Comparison of ENCODE assay signal across 8 mouse cellular contexts in the genomic region with DNA sequence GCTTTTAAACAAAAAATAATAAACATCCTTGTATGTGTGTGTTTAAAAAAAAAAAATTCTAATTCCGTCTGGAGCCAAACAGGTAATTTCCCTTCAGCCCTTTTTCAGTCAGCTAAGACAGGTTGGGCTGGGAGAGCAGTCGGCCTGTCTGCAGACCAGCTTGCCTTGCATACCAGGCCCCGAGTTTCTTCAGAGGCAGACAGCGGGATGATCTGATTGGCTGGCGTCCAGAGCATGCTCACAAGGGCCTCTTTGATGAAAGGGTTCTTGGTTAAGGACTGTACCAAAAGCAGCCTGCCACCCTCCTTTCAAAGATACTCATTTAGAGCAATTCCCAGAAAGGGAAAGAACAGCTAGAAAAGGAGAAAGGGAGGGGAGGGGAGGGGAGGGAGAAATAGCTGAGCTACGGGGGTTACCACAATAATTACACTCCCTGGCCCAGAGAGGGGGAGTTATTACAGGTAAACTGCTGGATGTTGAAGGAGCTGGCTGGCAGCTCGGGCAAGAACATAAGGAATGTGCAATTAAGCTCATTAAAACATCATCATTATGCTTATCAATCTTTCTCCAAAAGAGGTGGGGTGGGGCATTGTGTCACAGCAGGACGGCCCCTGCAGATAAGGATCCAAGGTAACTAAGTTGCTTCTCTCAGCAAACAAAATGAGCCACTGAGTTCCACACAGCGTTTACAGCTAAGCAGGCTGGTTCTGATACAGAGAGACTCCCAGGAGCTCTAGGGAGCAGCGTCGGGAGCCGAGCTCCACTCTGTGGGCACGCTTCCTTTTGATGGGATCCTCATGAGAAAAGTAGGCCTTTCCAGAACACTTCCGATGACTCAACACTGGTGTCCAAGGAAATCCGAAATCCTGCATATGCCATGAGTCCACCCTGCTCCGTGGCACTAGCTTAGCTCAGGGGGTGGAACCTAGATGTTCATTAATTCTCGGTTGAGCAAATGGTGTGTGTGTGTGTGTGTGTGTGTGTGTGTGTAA.
DNase-seq lines count a peak whose midpoint lies in the region; ATAC-seq lines count a peak whose summit lies in the region.

No protein-coding gene starts in this region.

- DNase-seq in heart, postnatal 4 days: no peak
- DNase-seq in adrenal gland, postnatal 10 days: peak; percentile 64
- DNase-seq in kidney, postnatal 36 days: peak; percentile 56
- DNase-seq in testis, postnatal 14 days (ENCODE audit: low spot score): peak; percentile 63
- DNase-seq in thymus, postnatal 4 days: no peak

- H3K27ac ChIP-seq in heart, embryonic 14.5 days (replicated peaks in 1 of 2; ENCODE audit: control insufficient read depth in 1 of 2, insufficient read depth in 1 of 2, low read depth in 2 of 2, low read length in 2 of 2): no peak overlapping the region
- peak overlapping the region; percentile 29 for H3K27ac ChIP-seq in forebrain, embryonic 15.5 days (replicated peaks)

- 0 out of 2 replicates have a peak, but pooled peaks have one; percentile 8 for ATAC-seq in heart, embryonic 14.5 days (ENCODE audit: insufficient number of reproducible peaks, insufficient read depth, low FRiP score, low read depth)
- ATAC-seq in forebrain, embryonic 15.5 days (replicated peaks): peak; percentile 91
- peak; percentile 60 for ATAC-seq in megakaryocyte-erythroid progenitor cell, adult 5-6 weeks (replicated peaks; ENCODE audit: low FRiP score, low TSS enrichment, poor library complexity, severe bottlenecking)

- no peaks in the 10 kb centered on the region for H3K9me3 ChIP-seq in heart, embryonic 14.5 days (ENCODE audit: control insufficient read depth, low read length)
- H3K9me3 ChIP-seq in forebrain, embryonic 15.5 days: no peaks in the 10 kb centered on the region

- H3K27me3 ChIP-seq in heart, embryonic 14.5 days (ENCODE audit: control insufficient read depth, insufficient read depth, low read length): no peaks in the 10 kb centered on the region
- H3K27me3 ChIP-seq in forebrain, embryonic 15.5 days: no peaks in the 10 kb centered on the region

- no peak overlapping the region for H3K9ac ChIP-seq in heart, embryonic 14.5 days (ENCODE audit: low read length)
- H3K9ac ChIP-seq in forebrain, embryonic 15.5 days (replicated peaks): no peak overlapping the region

- no peaks in the 10 kb centered on the region for H3K36me3 ChIP-seq in heart, embryonic 14.5 days (ENCODE audit: control insufficient read depth, insufficient read depth, low read length)
- H3K36me3 ChIP-seq in forebrain, embryonic 15.5 days: no peaks in the 10 kb centered on the region

- 44% methylated on average over 17 of the region's 17 CpGs for WGBS in heart, embryonic 14.5 days
- WGBS in forebrain, embryonic 15.5 days: 20% methylated on average over 17 of the region's 17 CpGs

- peaks cover 13 to 27% of the 10 kb centered on the region in 2 experiments for H3K4me1 ChIP-seq in heart, embryonic 14.5 days (ENCODE audit: control insufficient read depth in 2 of 2, insufficient read depth in 2 of 2, low read length in 2 of 2)
- H3K4me1 ChIP-seq in forebrain, embryonic 15.5 days: peaks cover 17% of the 10 kb centered on the region

- H3K4me3 ChIP-seq in heart, embryonic 14.5 days (ENCODE audit: control insufficient read depth in 1 of 2, insufficient read depth in 1 of 2, low read depth in 1 of 2, low read length in 2 of 2): no peak overlapping the region
- H3K4me3 ChIP-seq in forebrain, embryonic 15.5 days: no peak overlapping the region

- no peak overlapping the region for H3K4me2 ChIP-seq in heart, embryonic 14.5 days (ENCODE audit: low read length)
- 0 out of 2 replicates have a peak overlapping the region, but pooled peaks have one; percentile 17 for H3K4me2 ChIP-seq in forebrain, embryonic 15.5 days (replicated peaks)

Comparison
In these comparisons a context has a peak if more than half of its experiments do, and no peak if none do; other contexts are left out.
1. ATAC-seq: peak in every context shown above with its lines; median percentile 91 in forebrain, embryonic 15.5 days; 60 in megakaryocyte-erythroid progenitor cell, adult 5-6 weeks; 8 in heart, embryonic 14.5 days.
2. DNase-seq: peak in adrenal gland, postnatal 10 days (single experiment), kidney, postnatal 36 days (2 of 2) and testis, postnatal 14 days (single experiment); none in heart, postnatal 4 days (single experiment) and thymus, postnatal 4 days (single experiment).